In genomic region chr11:57868753-57869460, GRCm38 (mm10) we compare ENCODE assay signal across 8 mouse cellular contexts. TPM values are rescaled to one million over a fixed set of nuclear protein-coding genes. Genes with fewer than 3 reads are reported as not detected.
DNase-seq lines count a peak whose midpoint lies in the region; ATAC-seq and TF ChIP-seq lines count a peak whose summit lies in the region.

No protein-coding gene starts in this region.

- 55% methylated on average over 9 of the region's 9 CpGs for WGBS in forebrain, postnatal 0 days
- whole genome bisulfite sequencing in forebrain, embryonic 11.5 days: 56% methylated on average over 9 of the region's 9 CpGs
- 51% methylated on average over 9 of the region's 9 CpGs for WGBS in lung, adult 2 months

- H3K4me1 ChIP-seq in forebrain, postnatal 0 days (ENCODE audit: insufficient read depth): no peaks in the 10 kb centered on the region
- no peaks in the 10 kb centered on the region; the same call in 1 of the 2 replicates for H3K4me1 ChIP-seq in forebrain, embryonic 11.5 days (replicated peaks; ENCODE audit: control insufficient read depth, insufficient read depth, low read length)
- no peaks in the 10 kb centered on the region for H3K4me1 ChIP-seq in lung, adult 2 months (ENCODE audit: control insufficient read depth, insufficient read depth, low read length)

- no peak overlapping the region for H3K9ac ChIP-seq in forebrain, postnatal 0 days
- H3K9ac ChIP-seq in forebrain, embryonic 11.5 days (ENCODE audit: low read length): no peak overlapping the region

- DNase-seq in forebrain, postnatal 0 days: peak; percentile 17
- no peak for DNase-seq in forebrain, embryonic 11.5 days (ENCODE audit: low spot score)
- DNase-seq in lung, adult 2 months: no peak
- DNase-seq in lung, adult 18-20 months: no peak
- DNase-seq in ZHBTc4 (ENCODE audit: low read depth, low spot score): peak; percentile 63
- DNase-seq in induced T-regulatory cell, adult 2 months (ENCODE audit: low read depth): peak; percentile 11
- DNase-seq in thymus, postnatal 25 days: peak; percentile 38
- no peak for DNase-seq in cerebellum, postnatal 36 days

- no peak for ATAC-seq in forebrain, postnatal 0 days
- ATAC-seq in forebrain, embryonic 11.5 days (replicated peaks; ENCODE audit: low FRiP score): no peak

- H3K9me3 ChIP-seq in forebrain, postnatal 0 days (ENCODE audit: low read length): no peaks in the 10 kb centered on the region
- H3K9me3 ChIP-seq in forebrain, embryonic 11.5 days (ENCODE audit: control insufficient read depth, low read length): no peaks in the 10 kb centered on the region

- no peak overlapping the region for H3K4me3 ChIP-seq in forebrain, postnatal 0 days (ENCODE audit: low read depth, low read length)
- H3K4me3 ChIP-seq in forebrain, embryonic 11.5 days (ENCODE audit: low read depth, low read length): no peak overlapping the region
- no peak overlapping the region for H3K4me3 ChIP-seq in lung, adult 2 months (replicated peaks; ENCODE audit: extremely low read depth, low read depth, low read length)

- H3K36me3 ChIP-seq in forebrain, postnatal 0 days (ENCODE audit: insufficient read depth): no peaks in the 10 kb centered on the region
- H3K36me3 ChIP-seq in forebrain, embryonic 11.5 days (ENCODE audit: control insufficient read depth, insufficient read depth, low read length): no peaks in the 10 kb centered on the region

- no peaks in the 10 kb centered on the region; the same call in 1 of the 2 replicates for H3K27me3 ChIP-seq in forebrain, postnatal 0 days (ENCODE audit: insufficient read depth, low read length)
- H3K27me3 ChIP-seq in forebrain, embryonic 11.5 days (ENCODE audit: control insufficient read depth, insufficient read depth, low read length): no peaks in the 10 kb centered on the region; the same call in 1 of the 2 replicates

- TF ChIP-seq POLR2A in lung, adult 2 months (IDR thresholded peaks at IDR 0.05; ENCODE audit: borderline replicate concordance, extremely low read depth, low read depth, low read length): no peak

- no peak overlapping the region for H3K27ac ChIP-seq in forebrain, postnatal 0 days (ENCODE audit: low read depth, low read length)
- H3K27ac ChIP-seq in forebrain, embryonic 11.5 days (ENCODE audit: low read depth, low read length): no peak overlapping the region

- TF ChIP-seq CTCF in forebrain, postnatal 0 days (IDR thresholded peaks at IDR 0.05; ENCODE audit: low read depth): peak; percentile 58
- TF ChIP-seq CTCF in lung, adult 2 months (IDR thresholded peaks at IDR 0.05; ENCODE audit: insufficient read depth, low read length): peak; percentile 37; the same call in 1 of the 2 replicates

- H3K4me2 ChIP-seq in forebrain, postnatal 0 days (ENCODE audit: low read depth): no peak overlapping the region
- H3K4me2 ChIP-seq in forebrain, embryonic 11.5 days (ENCODE audit: low read depth, low read length, severe bottlenecking): no peak overlapping the region

RNA-seq across cellular contexts. Expression of gene Hand1, which starts 36.3 kb away (rescaled TPM):
- not detected in 2 replicates for total RNA-seq in forebrain, postnatal 0 days (2014; rRNA removed)
- polyA plus RNA-seq in forebrain, postnatal 0 days (2015; fragmentation: Nextera tagmentation; extraction: Ambion mirVana): not detected in 2 replicates
- not detected in 2 replicates for polyA plus RNA-seq in forebrain, embryonic 11.5 days (2014; fragmentation: Nextera tagmentation; extraction: Ambion mirVana)
- 0.06 TPM in 1 of 2 replicates, not detected in the other for polyA plus RNA-seq in lung, adult 2 months (2012; rRNA removed)

Comparison
In these comparisons a context has a peak if more than half of its experiments do, and no peak if none do; other contexts are left out.
1. DNase-seq: peak in forebrain, postnatal 0 days (single experiment), ZHBTc4 (single experiment), induced T-regulatory cell, adult 2 months (single experiment) and thymus, postnatal 25 days (single experiment); none in forebrain, embryonic 11.5 days (single experiment), lung, adult 2 months (single experiment), lung, adult 18-20 months (0 of 2) and cerebellum, postnatal 36 days (0 of 2).